In the genomic region with DNA sequence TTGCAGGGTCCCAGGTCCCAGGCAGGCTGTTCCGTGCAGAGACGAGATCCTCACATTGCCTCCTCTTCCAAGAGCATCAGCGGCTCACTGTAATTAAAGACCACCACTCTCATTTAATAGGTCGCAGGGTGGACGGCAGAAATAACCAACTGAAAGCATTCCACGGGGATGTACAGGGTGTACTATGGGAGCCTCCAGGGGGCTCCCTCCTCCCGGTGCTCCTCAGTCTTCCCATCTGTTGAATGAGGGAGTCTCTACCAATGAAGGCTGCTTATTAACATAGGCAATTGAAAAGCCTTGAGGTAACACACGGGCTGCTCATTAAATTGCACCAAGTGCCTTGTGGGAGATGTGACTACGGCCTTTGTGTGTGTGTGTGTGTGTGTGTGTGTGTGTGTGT, we compare ENCODE assay signal across 26 mouse cellular contexts. TPM values are rescaled to one million over a fixed set of nuclear protein-coding genes. Genes with fewer than 3 reads are reported as not detected.
A peak's percentile ranks its signal among the peaks of the same experiment; 100 is the strongest.
DNase-seq lines count a peak whose midpoint lies in the region; TF ChIP-seq lines count a peak whose summit lies in the region.
"Had no signal": no experiment of that assay in that cellular context is flagged by ENCODE, and none has a peak within 500 bp of the region (broad histone marks: within the 10 kb centered on the region; RNA-seq: fewer than 3 reads in every experiment).

No protein-coding gene starts in this region.

- WGBS in liver, adult 2 months: 62% methylated on average over 9 of the region's 9 CpGs

- no peaks in the 10 kb centered on the region for H3K36me3 ChIP-seq in liver, adult 2 months (ENCODE audit: control insufficient read depth, insufficient read depth, low read length)
- no peaks in the 10 kb centered on the region for H3K36me3 ChIP-seq in testis, adult 2 months (ENCODE audit: control insufficient read depth, insufficient read depth, low read length)
- H3K36me3 ChIP-seq: embryonic facial prominence, embryonic 12.5 days; heart, embryonic 15.5 days; hindbrain, embryonic 13.5 days; limb, embryonic 13.5 days; liver, embryonic 15.5 days; midbrain, embryonic 10.5 days; neural tube, embryonic 13.5 days had no signal

- DNase-seq in liver, adult 2 months (ENCODE audit: extremely low read depth, low read depth, low spot score): no peak
- DNase-seq in liver: no peak
- no peak for DNase-seq in testis, postnatal 10 days (ENCODE audit: low spot score)
- DNase-seq in ZHBTc4 (ENCODE audit: low read depth, low spot score): peak; percentile 54
- DNase-seq in cerebellum, postnatal 36 days: no peak
- DNase-seq in right cerebral cortex, adult 18-20 months: no peak
- DNase-seq: adrenal gland, adult 8-10 months; cerebellum, adult 18-20 months; cerebellum, postnatal 14 days; forebrain, postnatal 0 days; gastrocnemius, postnatal 25 days; heart, postnatal 36 days; kidney, adult 8-10 months; kidney, postnatal 10 days; layer of hippocampus, postnatal 36 days; thymus, postnatal 14 days had no signal

- H3K27ac ChIP-seq in liver, adult 2 months (replicated peaks; ENCODE audit: insufficient read depth, low read depth, low read length): no peak overlapping the region
- no peak overlapping the region for H3K27ac ChIP-seq in testis, adult 2 months (ENCODE audit: control insufficient read depth, insufficient read depth, low read depth, low read length)
- H3K27ac ChIP-seq: embryonic facial prominence, embryonic 12.5 days; heart, embryonic 15.5 days; hindbrain, embryonic 13.5 days; limb, embryonic 13.5 days; liver, embryonic 15.5 days; macrophage; midbrain, embryonic 10.5 days; neural tube, embryonic 13.5 days had no signal

- H3K9ac ChIP-seq in liver, adult 2 months (ENCODE audit: low read depth, low read length): no peak overlapping the region
- H3K9ac ChIP-seq: embryonic facial prominence, embryonic 12.5 days; forebrain, postnatal 0 days; heart, embryonic 15.5 days; hindbrain, embryonic 13.5 days; limb, embryonic 13.5 days; liver, embryonic 15.5 days; neural tube, embryonic 13.5 days had no signal

- no peaks in the 10 kb centered on the region for H3K79me2 ChIP-seq in liver, adult 2 months (ENCODE audit: control insufficient read depth, insufficient read depth, low read length)

- no peaks in the 10 kb centered on the region for H3K27me3 ChIP-seq in liver, adult 2 months (ENCODE audit: control insufficient read depth, insufficient read depth, low read length)
- H3K27me3 ChIP-seq in testis, adult 2 months (ENCODE audit: control insufficient read depth, insufficient read depth, low read length): no peaks in the 10 kb centered on the region
- H3K27me3 ChIP-seq: embryonic facial prominence, embryonic 12.5 days; heart, embryonic 15.5 days; limb, embryonic 13.5 days; liver, embryonic 15.5 days; neural tube, embryonic 13.5 days had no signal

- H3K4me1 ChIP-seq in liver, adult 2 months (ENCODE audit: control insufficient read depth, insufficient read depth, low read length): no peaks in the 10 kb centered on the region
- peaks cover 10% of the 10 kb centered on the region for H3K4me1 ChIP-seq in testis, adult 2 months (ENCODE audit: control insufficient read depth, insufficient read depth, low read length)
- H3K4me1 ChIP-seq: heart, embryonic 15.5 days; hindbrain, embryonic 13.5 days; limb, embryonic 13.5 days; liver, embryonic 15.5 days; neural tube, embryonic 13.5 days had no signal

- TF ChIP-seq POLR2A in liver, adult 2 months (IDR thresholded peaks at IDR 0.05; ENCODE audit: extremely low read depth, insufficient read depth, low read length): no peak
- no peak for TF ChIP-seq POLR2A in testis, adult 2 months (IDR thresholded peaks at IDR 0.05; ENCODE audit: control insufficient read depth, low read depth, low read length)

- H3K4me3 ChIP-seq in liver, adult 2 months (ENCODE audit: insufficient read depth, low read depth, low read length): no peak overlapping the region
- H3K4me3 ChIP-seq in testis, adult 2 months (ENCODE audit: control insufficient read depth, low read depth, low read length): peak overlapping the region; percentile 44
- H3K4me3 ChIP-seq: embryonic facial prominence, embryonic 12.5 days; heart, embryonic 15.5 days; hindbrain, embryonic 13.5 days; limb, embryonic 13.5 days; liver, embryonic 15.5 days; midbrain, embryonic 10.5 days; myocyte; neural tube, embryonic 13.5 days had no signal

- peak; percentile 33; the same call in 1 of the 2 replicates for TF ChIP-seq CTCF in liver, adult 2 months (IDR thresholded peaks at IDR 0.05; ENCODE audit: low read depth, low read length)
- no peak for TF ChIP-seq CTCF in testis, adult 2 months (IDR thresholded peaks at IDR 0.05; ENCODE audit: control insufficient read depth, insufficient read depth, insufficient replicate concordance, low read depth, low read length)

RNA-seq across cellular contexts. Expression of a gene that starts 37.3 kb away (rescaled TPM):
- total RNA-seq in liver, adult 2 months (2014; rRNA removed): 0.28 and 0.47 TPM in 2 replicates
- polyA plus RNA-seq in liver, adult 2 months (2012; rRNA removed): 0.22 and 0.34 TPM in 2 replicates
- polyA plus RNA-seq in testis, adult 2 months (2012; rRNA removed): 0.31 and 0.43 TPM in 2 replicates
- polyA plus RNA-seq: macrophage had no signal
